Comparison of ENCODE assay signal across 8 mouse cellular contexts in the genomic region with DNA sequence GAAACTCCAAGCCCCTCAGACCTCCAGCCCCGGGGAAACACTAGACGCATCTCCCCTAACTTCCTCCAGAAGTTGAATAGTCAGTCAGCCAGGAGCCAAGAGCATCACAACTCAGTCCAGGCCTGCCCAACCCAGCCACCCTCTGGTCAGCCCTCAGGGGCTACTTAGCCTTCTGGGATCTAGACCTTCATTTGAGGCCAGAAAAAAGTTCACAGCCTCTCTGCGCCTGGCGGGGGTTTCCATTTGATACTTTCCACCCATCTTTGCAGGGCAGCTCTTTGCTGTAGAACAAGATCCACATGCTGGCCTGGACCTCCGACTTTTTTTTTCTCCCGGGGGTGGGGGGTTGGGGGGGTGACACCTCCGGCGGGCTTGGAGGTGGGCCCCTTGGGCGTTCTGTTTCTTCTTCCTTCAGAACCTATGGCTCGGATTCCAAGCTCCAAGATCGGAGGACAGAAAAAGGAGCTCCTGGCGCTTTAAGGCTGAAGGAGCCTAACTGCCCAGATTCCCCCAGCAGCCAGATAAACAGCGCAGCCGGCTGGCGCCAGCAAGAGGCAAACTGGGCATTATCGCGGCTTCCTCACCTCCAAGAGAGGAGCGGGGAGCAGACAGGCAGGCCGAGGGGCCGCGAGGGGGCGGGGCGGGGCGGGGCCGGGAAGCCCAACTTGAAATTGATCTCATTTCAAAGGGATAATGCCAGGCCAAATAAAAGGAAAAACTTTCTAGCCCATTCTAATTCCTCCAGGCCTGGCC. TPM values are rescaled to one million over a fixed set of nuclear protein-coding genes. Genes with fewer than 3 reads are reported as not detected.
DNase-seq lines count a peak whose midpoint lies in the region; ATAC-seq and TF ChIP-seq lines count a peak whose summit lies in the region.

No protein-coding gene starts in this region.

- peak overlapping the region; percentile 89 for H3K4me2 ChIP-seq in forebrain, embryonic 14.5 days (ENCODE audit: low read length)
- H3K4me2 ChIP-seq in limb, embryonic 14.5 days (replicated peaks; ENCODE audit: low read depth, low read length, severe bottlenecking): peak overlapping the region; percentile 72
- H3K4me2 ChIP-seq in midbrain, embryonic 14.5 days (ENCODE audit: low read length): peak overlapping the region; percentile 92

- peak overlapping the region; percentile 33 for H3K9ac ChIP-seq in forebrain, embryonic 14.5 days (ENCODE audit: low read length)
- H3K9ac ChIP-seq in limb, embryonic 14.5 days (ENCODE audit: low read depth, low read length, severe bottlenecking): peak overlapping the region; percentile 38
- H3K9ac ChIP-seq in midbrain, embryonic 14.5 days (replicated peaks; ENCODE audit: low read length): no peak overlapping the region

- peaks cover 21% of the 10 kb centered on the region for H3K27me3 ChIP-seq in forebrain, embryonic 14.5 days (replicated peaks; ENCODE audit: control insufficient read depth, insufficient read depth, low read length)
- H3K27me3 ChIP-seq in hindbrain, embryonic 10.5 days (ENCODE audit: insufficient read depth, poor library complexity, severe bottlenecking): peaks cover 20% of the 10 kb centered on the region
- H3K27me3 ChIP-seq in limb, embryonic 14.5 days (ENCODE audit: control insufficient read depth, insufficient read depth, low read length): no peaks in the 10 kb centered on the region
- peaks cover 32% of the 10 kb centered on the region for H3K27me3 ChIP-seq in midbrain, embryonic 14.5 days (ENCODE audit: control insufficient read depth, insufficient read depth, low read length)

- H3K27ac ChIP-seq in forebrain, embryonic 14.5 days (ENCODE audit: low read depth, low read length): peak overlapping the region; percentile 10; the same call in 1 of the 2 replicates
- H3K27ac ChIP-seq in hindbrain, embryonic 10.5 days: peak overlapping the region; percentile 96
- no peak overlapping the region; the same call in 1 of the 2 replicates for H3K27ac ChIP-seq in limb, embryonic 14.5 days (replicated peaks; ENCODE audit: low read depth, low read length)
- no peak overlapping the region for H3K27ac ChIP-seq in midbrain, embryonic 14.5 days (replicated peaks; ENCODE audit: low read depth, low read length)

- 3% methylated on average over 25 of the region's 25 CpGs for WGBS in forebrain, embryonic 14.5 days
- 2% methylated on average over 25 of the region's 25 CpGs for WGBS in hindbrain, embryonic 10.5 days
- WGBS in limb, embryonic 14.5 days: 3% methylated on average over 25 of the region's 25 CpGs
- WGBS in midbrain, embryonic 14.5 days: 4% methylated on average over 25 of the region's 25 CpGs

- no peaks in the 10 kb centered on the region for H3K9me3 ChIP-seq in forebrain, embryonic 14.5 days (replicated peaks; ENCODE audit: control insufficient read depth, low read length)
- H3K9me3 ChIP-seq in hindbrain, embryonic 10.5 days: peaks cover 5% of the 10 kb centered on the region
- 0 out of 2 replicates have a peak, but pooled peaks cover 3% of the 10 kb centered on the region for H3K9me3 ChIP-seq in limb, embryonic 14.5 days (ENCODE audit: control insufficient read depth, low read length)
- no peaks in the 10 kb centered on the region for H3K9me3 ChIP-seq in midbrain, embryonic 14.5 days (ENCODE audit: control insufficient read depth, low read length)

- ATAC-seq in forebrain, embryonic 14.5 days: no peak
- ATAC-seq in limb, embryonic 14.5 days (ENCODE audit: low FRiP score, low read depth): no peak
- no peak for ATAC-seq in midbrain, embryonic 14.5 days (ENCODE audit: low FRiP score, low TSS enrichment)

- H3K4me1 ChIP-seq in forebrain, embryonic 14.5 days (ENCODE audit: control insufficient read depth, insufficient read depth, low read length): peaks cover 20% of the 10 kb centered on the region
- peaks cover 77% of the 10 kb centered on the region for H3K4me1 ChIP-seq in hindbrain, embryonic 10.5 days (replicated peaks)
- peaks cover 20% of the 10 kb centered on the region for H3K4me1 ChIP-seq in limb, embryonic 14.5 days (ENCODE audit: control insufficient read depth, insufficient read depth, low read length)
- H3K4me1 ChIP-seq in midbrain, embryonic 14.5 days (ENCODE audit: control insufficient read depth, insufficient read depth, low read length): peaks cover 37% of the 10 kb centered on the region

- peak overlapping the region; percentile 3; the same call in 1 of the 2 replicates for H3K4me3 ChIP-seq in forebrain, embryonic 14.5 days (ENCODE audit: low read depth, low read length)
- peak overlapping the region; percentile 89 for H3K4me3 ChIP-seq in hindbrain, embryonic 10.5 days
- H3K4me3 ChIP-seq in limb, embryonic 14.5 days (replicated peaks; ENCODE audit: low read length): peak overlapping the region; percentile 94
- peak overlapping the region; percentile 12 for H3K4me3 ChIP-seq in midbrain, embryonic 14.5 days (replicated peaks; ENCODE audit: low read depth, low read length)

- TF ChIP-seq POLR2A in limb, embryonic 14.5 days (IDR thresholded peaks at IDR 0.05; ENCODE audit: borderline replicate concordance, extremely low read depth, insufficient read depth, insufficient read length): no peak

- DNase-seq in 3134 (ENCODE audit: extremely low read depth, insufficient read length, low spot score): peak; percentile 63
- DNase-seq in ZHBTc4 (ENCODE audit: low read depth, low spot score): peak; percentile 75
- peak; percentile 76 for DNase-seq in forebrain, embryonic 14.5 days (ENCODE audit: low spot score)
- peak; percentile 84 for DNase-seq in hindbrain, embryonic 10.5 days (ENCODE audit: low spot score)
- DNase-seq in limb, embryonic 14.5 days (ENCODE audit: low spot score): peak; percentile 61
- DNase-seq in midbrain, embryonic 14.5 days: peak; percentile 81
- no peak for DNase-seq in layer of hippocampus, adult 9-11 months
- DNase-seq in layer of hippocampus, postnatal 36 days: no peak

- 0 out of 2 replicates have a peak, but pooled peaks cover 3% of the 10 kb centered on the region for H3K36me3 ChIP-seq in forebrain, embryonic 14.5 days (ENCODE audit: control insufficient read depth, insufficient read depth, low read length)
- peaks cover 28% of the 10 kb centered on the region for H3K36me3 ChIP-seq in hindbrain, embryonic 10.5 days
- peaks cover 32% of the 10 kb centered on the region for H3K36me3 ChIP-seq in limb, embryonic 14.5 days (ENCODE audit: control insufficient read depth, insufficient read depth, low read length)
- no peaks in the 10 kb centered on the region for H3K36me3 ChIP-seq in midbrain, embryonic 14.5 days (ENCODE audit: control insufficient read depth, insufficient read depth, low read length)

RNA-seq across cellular contexts. Expression of gene Smad6, which starts 5.0 kb away (rescaled TPM):
- polyA plus RNA-seq in forebrain, embryonic 14.5 days (2014; fragmentation: Nextera tagmentation; extraction: Ambion mirVana): 1.8 and 1.9 TPM in 2 replicates
- polyA plus RNA-seq in hindbrain, embryonic 10.5 days (2016; fragmentation: Nextera tagmentation; extraction: Ambion mirVana): 5.3 and 6.7 TPM in 2 replicates
- 23.5 and 43.1 TPM in 2 replicates for polyA plus RNA-seq in limb, embryonic 14.5 days (2012; rRNA removed)
- 12.0 and 14.7 TPM in 2 replicates for polyA plus RNA-seq in limb, embryonic 14.5 days (2014; fragmentation: Nextera tagmentation; extraction: Ambion mirVana)
- polyA plus RNA-seq in midbrain, embryonic 14.5 days (2014; fragmentation: Nextera tagmentation; extraction: Ambion mirVana): 0.67 and 2.0 TPM in 2 replicates
- 1 to 10 TPM; 1.4 to 2.2 TPM for total RNA-seq in layer of hippocampus, postnatal 36 days (2021)

Comparison
In these comparisons a context has a peak if more than half of its experiments do, and no peak if none do; other contexts are left out.
1. DNase-seq: peak in 3134 (single experiment), ZHBTc4 (single experiment), forebrain, embryonic 14.5 days (single experiment), hindbrain, embryonic 10.5 days (single experiment), limb, embryonic 14.5 days (single experiment) and midbrain, embryonic 14.5 days (single experiment); none in layer of hippocampus, adult 9-11 months (single experiment) and layer of hippocampus, postnatal 36 days (0 of 2).
2. H3K27ac ChIP-seq: peak in forebrain, embryonic 14.5 days (single experiment) and hindbrain, embryonic 10.5 days (single experiment); none in limb, embryonic 14.5 days (single experiment) and midbrain, embryonic 14.5 days (single experiment).
3. H3K4me3 ChIP-seq: peak in every context shown above with its lines; median percentile 94 in limb, embryonic 14.5 days; 89 in hindbrain, embryonic 10.5 days; 12 in midbrain, embryonic 14.5 days; 3 in forebrain, embryonic 14.5 days.
4. Peak in every context shown above with its lines, with median percentiles within 50 percentile points of each other: H3K4me2 ChIP-seq.